Mouse (Mus musculus) liver, embryonic 14.5 days (tissue): ENCODE data around the gene Tomm6. TPM values are rescaled to one million over a fixed set of nuclear protein-coding genes. Genes with fewer than 3 reads are reported as not detected.
A peak's percentile ranks its signal among the peaks of the same experiment; 100 is the strongest.

ENCODE experiments used
- ATAC-seq: fragments of 200-750 bp; cut with Nextera tagmentation; 2 replicates; pipeline ENCODE4 v1.8.0; 2017; ENCODE audit warnings: moderate number of reproducible peaks, mild to moderate bottlenecking, moderate library complexity; ENCODE audit not compliant: insufficient read depth
- DNase-seq, 3 experiments: peaks; one replicate each; pipeline ENCODE4 v3.0.0-alpha.2; 2012 to 2013; ENCODE audit warnings: low read depth in 3 of 3, low spot score in 3 of 3
- H3K27ac ChIP-seq: fragments of 300-500 bp; sonication (generic); 2 replicates; pipeline ENCODE4 v1.5.1; 2014; ENCODE audit warnings: moderate library complexity, mild to moderate bottlenecking, control low read depth, inconsistent platforms
- H3K27me3 ChIP-seq: fragments of 300-500 bp; sonication (generic); 2 replicates; pipeline ENCODE4 v1.6.1; 2014; ENCODE audit warnings: mild to moderate bottlenecking, low read length, moderate library complexity; ENCODE audit not compliant: control insufficient read depth, insufficient read depth
- H3K36me3 ChIP-seq: fragments of 300-500 bp; sonication (generic); replicated peaks from 2 replicates; pipeline ENCODE4 v1.6.1; 2014; ENCODE audit warnings: low read depth; ENCODE audit not compliant: control insufficient read depth, insufficient read depth
- H3K4me1 ChIP-seq, 2 experiments: fragments of 200-500 bp in 1 of 2; fragments of 300-500 bp in 1 of 2; sonication (generic) in 1 of 2; replicated peaks; 2 replicates each; pipeline ENCODE4 v1.6.1; 2012 to 2014; ENCODE audit warnings: antibody characterized with exemption in 1 of 2, inconsistent platforms in 1 of 2, low read length in 1 of 2; ENCODE audit not compliant: control insufficient read depth in 2 of 2, insufficient read depth in 2 of 2
- H3K4me2 ChIP-seq: fragments of 300-500 bp; sonication (generic); 2 replicates; pipeline ENCODE4 v1.6.1; 2014; ENCODE audit warnings: low read depth, mild to moderate bottlenecking, control low read depth, moderate library complexity
- H3K4me3 ChIP-seq, 2 experiments: fragments of 200-500 bp in 1 of 2; fragments of 300-500 bp in 1 of 2; sonication (generic) in 1 of 2; 2 replicates each; pipeline ENCODE4 v1.5.1; 2012 to 2014; ENCODE audit warnings: low read depth in 2 of 2, low read length in 2 of 2, mild to moderate bottlenecking in 2 of 2, control low read depth in 1 of 2, inconsistent platforms in 1 of 2, moderate library complexity in 1 of 2; ENCODE audit not compliant: insufficient read depth in 1 of 2
- H3K9ac ChIP-seq: fragments of 300-500 bp; sonication (generic); replicated peaks from 2 replicates; pipeline ENCODE4 v1.6.1; 2014; ENCODE audit warnings: mild to moderate bottlenecking, control low read depth, moderate library complexity
- H3K9me3 ChIP-seq: fragments of 300-500 bp; sonication (generic); 2 replicates; pipeline ENCODE4 v1.6.1; 2016; ENCODE audit warnings: low read length, mixed read lengths; ENCODE audit not compliant: control insufficient read depth
- CTCF ChIP-seq: IDR thresholded peaks from 2 replicates; pipeline ENCODE4 v1.5.1; 2016; ENCODE audit warnings: antibody characterized with exemption, low read depth, control low read depth
- EP300 ChIP-seq: IDR thresholded peaks from 2 replicates; pipeline ENCODE4 v1.6.1; 2016; ENCODE audit warnings: antibody characterized with exemption, low read depth
- WGBS: fragments of 180-500 bp; shearing (Covaris S2); extraction: QIAGEN DNeasy Blood & Tissue Kit; methylation state at CpG from one replicate; pipeline ENCODE4 v1.1.7; 2014; ENCODE audit not compliant: insufficient replicate concordance; 5-methylcytosine and 5-hydroxymethylcytosine counted together
- polyA plus RNA-seq, 2 experiments: library from polyadenylated mRNA; depleted of rRNA in 1 of 2; stranded (reverse) in 1 of 2; unstranded in 1 of 2; fragments of >200 nt; fragmentation: Nextera tagmentation in 1 of 2; extraction: Ambion mirVana in 1 of 2; gene quantifications; 2 replicates each; pipeline versions ENCODE4 v1.2.1 to v1.2.3; 2012 to 2014

Tomm6 gene
- polyA plus RNA-seq, 2 experiments, result 63.2 to 244 TPM

- WGBS, result 71% methylated on average over 10 of the region's 10 CpGs
- DNase-seq, result no peak
- H3K27me3 ChIP-seq, result peaks cover 27% of the 10 kb centered on the region
These were observed 10.0 kb upstream of the Tomm6 start for GRCm38 (mm10) chr17:47698156-47698555.

DNA sequence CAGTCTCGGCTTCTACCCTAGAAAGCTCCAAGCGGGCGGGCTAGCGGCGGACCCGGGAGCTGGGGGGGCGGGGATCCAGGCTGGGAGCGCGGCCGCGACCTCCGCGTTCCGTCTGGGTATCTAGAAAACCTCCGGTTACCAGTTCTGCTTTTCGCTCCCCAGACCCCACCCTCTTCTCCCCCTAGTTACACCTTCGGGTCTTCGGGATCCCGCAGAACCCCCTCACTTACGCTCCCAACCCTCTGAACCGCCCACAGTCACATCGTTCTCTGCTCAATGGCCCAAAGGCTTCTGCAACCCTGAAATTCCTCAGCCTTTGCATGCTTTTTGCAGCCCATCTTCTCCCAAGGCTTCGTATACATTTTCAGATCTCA, 7.1 kb upstream of the Tomm6 start:
- TF ChIP-seq CTCF (no peak), EP300 (no peak)
- Histone ChIP-seq H3K4me1 (peaks cover 0 to 4% of the 10 kb centered on the region in 2 experiments; a peak in 2 of 4 replicates), H3K9me3 (no peaks in the 10 kb centered on the region), H3K4me2 (peak overlapping the region; percentile 83), H3K27me3 (peaks cover 20% of the 10 kb centered on the region), H3K36me3 (no peaks in the 10 kb centered on the region), H3K9ac (peak overlapping the region; percentile 59), H3K27ac (no peak overlapping the region), H3K4me3 (peak overlapping the region; percentile 54 to 56)
- under 1% methylated on average over 19 of the region's 23 CpGs for WGBS
- DNase-seq, result no peak
- ATAC-seq, result no peak

More at GRCm38 (mm10) chr17:47698156-47698555, 10.0 kb upstream of the Tomm6 start:
- no peak for TF ChIP-seq CTCF
- Histone ChIP-seq H3K27ac (no peak overlapping the region), H3K36me3 (no peaks in the 10 kb centered on the region), H3K4me1 (peaks cover 0 to 4% of the 10 kb centered on the region in 2 experiments; a peak in 2 of 4 replicates), H3K9me3 (no peaks in the 10 kb centered on the region), H3K9ac (no peak overlapping the region), H3K4me3 (no peak overlapping the region), H3K4me2 (no peak overlapping the region)
- ATAC-seq, result no peak

DNA sequence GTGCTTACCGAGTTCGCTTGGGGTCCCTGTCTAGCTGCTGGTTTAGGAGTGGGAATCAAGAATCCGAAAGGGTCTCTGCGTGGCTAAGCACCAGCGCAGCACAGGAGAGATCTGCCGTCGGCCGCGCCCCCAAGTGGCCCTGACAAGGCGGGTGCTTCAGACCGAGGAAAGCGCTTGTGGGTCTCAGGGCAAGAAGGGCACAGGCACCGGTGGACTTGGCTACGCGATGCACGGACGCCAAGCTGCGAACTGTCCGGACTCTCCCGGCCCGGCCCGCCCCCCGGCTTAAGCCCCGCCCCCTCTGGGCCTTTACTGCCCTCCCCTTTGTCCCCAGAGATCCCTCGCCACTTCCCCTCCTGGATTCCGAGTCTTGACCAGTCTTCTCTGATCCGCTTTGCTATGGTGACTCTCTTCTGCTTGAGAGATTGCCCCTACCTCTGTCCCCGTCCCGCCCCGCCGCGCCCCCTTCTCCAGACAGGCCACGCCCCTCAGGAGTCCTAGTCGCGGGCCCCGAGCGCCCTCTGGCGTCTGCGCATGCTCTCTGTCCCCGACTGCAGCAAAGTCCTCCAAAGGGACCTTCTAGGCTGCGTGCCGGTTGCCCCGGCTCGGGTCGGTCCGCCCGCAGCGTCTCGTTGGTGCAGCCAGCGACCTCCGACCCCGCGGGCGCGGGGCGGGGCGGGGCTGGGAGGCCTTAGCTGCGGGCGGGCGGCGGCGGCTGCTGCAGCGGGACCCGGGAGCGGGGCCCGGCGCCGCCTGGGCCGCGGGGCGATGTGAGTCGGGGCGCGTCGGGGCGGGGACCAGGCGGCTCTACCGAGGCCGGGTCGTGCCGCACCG, 6.5 kb upstream of the Tomm6 start, which contains the start of gene Prickle4:
Prickle4 (minus strand) TSS at position 234 of the 834 bp plus-strand sequence.
- DNase-seq, result peak; percentile 73 to 81 (median 75)
- Histone ChIP-seq H3K9me3 (no peaks in the 10 kb centered on the region), H3K27me3 (peaks cover 20% of the 10 kb centered on the region), H3K4me1 (peaks cover 0 to 4% of the 10 kb centered on the region in 2 experiments; a peak in 2 of 4 replicates), H3K27ac (no peak within 1 kb of the TSS), H3K36me3 (no peaks in the 10 kb centered on the region), H3K4me2 (peak within 1 kb of the TSS; percentile 83), H3K4me3 (peak within 1 kb of the TSS; percentile 56 to 62), H3K9ac (peak within 1 kb of the TSS; percentile 59)
- under 1% methylated on average over 82 of the region's 82 CpGs for WGBS
- peak; percentile 89 for ATAC-seq
- no peak for TF ChIP-seq EP300
- TF ChIP-seq CTCF, result peak; percentile 93

- 0% methylated on average over 3 of the region's 3 CpGs for WGBS
- Histone ChIP-seq H3K9me3 (no peaks in the 10 kb centered on the region), H3K9ac (peak within 1 kb of the TSS; percentile 59), H3K4me2 (peak within 1 kb of the TSS; percentile 83), H3K27ac (no peak within 1 kb of the TSS), H3K4me3 (peak within 1 kb of the TSS; percentile 56 to 62), H3K4me1 (peaks cover 0 to 4% of the 10 kb centered on the region in 2 experiments; a peak in 2 of 4 replicates), H3K27me3 (peaks cover 20% of the 10 kb centered on the region), H3K36me3 (no peaks in the 10 kb centered on the region)
- DNase-seq, result no peak
- ATAC-seq, result no peak
- TF ChIP-seq EP300 (no peak), CTCF (no peak)
These were observed 6.1 kb upstream of the Tomm6 start, which contains the start of gene Gm21981 for GRCm38 (mm10) chr17:47694442-47694502. TSS of gene Gm21981 (minus strand) at chr17:47694455.

DNA sequence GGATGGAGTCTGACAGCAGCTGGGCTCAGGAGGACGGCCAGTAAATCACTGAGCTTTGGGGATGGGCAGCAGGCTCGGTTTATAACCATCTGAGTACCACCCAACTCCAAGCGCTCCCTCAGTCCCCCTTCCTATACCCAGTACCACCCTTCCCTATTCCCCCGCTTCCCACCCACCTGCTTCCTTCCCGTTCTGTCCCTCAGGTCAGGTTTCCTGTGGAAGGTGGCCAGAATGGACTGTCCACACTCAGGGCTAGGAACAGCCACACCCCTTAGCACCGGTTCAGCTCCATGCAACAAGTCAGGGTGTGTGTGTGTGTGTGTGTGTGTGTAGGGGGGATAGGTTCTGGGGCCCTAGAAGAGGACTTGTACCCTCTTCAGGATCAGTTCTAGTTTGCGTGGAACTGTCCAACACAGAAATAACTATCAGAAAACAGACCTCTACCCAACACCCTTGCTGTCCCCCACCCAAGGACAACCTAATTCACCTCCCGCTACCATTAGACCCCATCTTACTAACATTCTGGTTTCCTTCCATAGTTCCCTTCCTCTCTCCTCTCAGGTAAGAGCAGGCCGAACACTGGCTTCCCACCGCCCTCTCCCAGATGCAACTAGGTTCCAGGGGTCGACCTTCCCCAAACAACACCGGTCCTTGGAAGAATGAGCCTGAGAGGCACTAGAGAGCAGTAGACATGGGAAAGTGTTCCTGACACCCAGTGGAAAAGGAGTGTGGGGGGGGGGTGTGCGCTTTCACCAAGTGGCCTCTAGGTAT, 5.7 kb upstream of the Tomm6 start:
- peaks cover 20% of the 10 kb centered on the region for H3K27me3 ChIP-seq
- ATAC-seq (no peak), DNase-seq (no peak)
- 43% methylated on average over 13 of the region's 13 CpGs for WGBS
- H3K36me3 ChIP-seq, result no peaks in the 10 kb centered on the region
- no peaks in the 10 kb centered on the region for H3K9me3 ChIP-seq
- H3K27ac ChIP-seq, result no peak overlapping the region
- H3K4me1 ChIP-seq, result peaks cover 0 to 4% of the 10 kb centered on the region in 2 experiments; a peak in 2 of 4 replicates
- H3K4me2 ChIP-seq, result peak overlapping the region; percentile 83
- H3K4me3 ChIP-seq, result peak overlapping the region; percentile 56 to 62
- no peak for TF ChIP-seq CTCF
- TF ChIP-seq EP300, result no peak
- H3K9ac ChIP-seq, result no peak overlapping the region; the same call in 1 of the 2 replicates
